Mouse (Mus musculus): Measurements from ENCODE around the gene Pacrg. TPM values are rescaled to one million over a fixed set of nuclear protein-coding genes. Genes with fewer than 3 reads are reported as not detected.

Gene Pacrg
- 1.4 TPM in 1 of 3 replicates, not detected in the others for total RNA-seq (2017)

DNA sequence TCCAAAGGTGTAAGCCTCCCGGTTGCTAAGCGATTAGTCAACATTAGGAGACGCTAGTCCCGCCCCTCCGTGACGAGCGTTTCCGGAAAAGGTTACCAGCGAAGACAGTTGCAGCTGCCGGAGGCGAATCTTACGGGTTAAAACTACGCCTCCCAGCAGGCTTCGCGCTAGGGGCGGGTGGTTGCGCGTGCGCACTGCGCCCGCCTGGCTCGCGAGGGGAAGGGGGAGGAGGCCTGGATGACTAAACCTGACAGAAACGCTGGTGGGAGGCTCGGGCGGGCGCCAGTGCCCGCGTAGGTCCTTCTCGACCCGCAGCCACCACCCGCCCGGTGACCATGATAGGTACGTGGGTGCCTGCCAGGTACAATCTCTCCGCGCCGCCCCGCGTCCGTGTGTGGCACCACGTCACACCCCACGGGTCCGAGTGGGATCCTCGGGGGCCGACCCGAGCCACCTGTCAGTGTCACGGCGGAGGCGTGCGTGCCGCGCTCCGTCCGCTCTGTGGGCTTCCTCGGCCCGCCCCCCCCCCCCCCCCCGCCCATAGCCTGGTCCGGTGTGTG lies at the start of gene Pacrg, which contains the start of gene Prkn:
Gene Pacrg (minus strand): TSS at position 164 of the 560 bp plus-strand sequence.
Gene Prkn (plus strand): TSS at position 237 of the 560 bp plus-strand sequence.
- ATAC-seq (replicated peaks; ENCODE audit: insufficient number of reproducible peaks, low FRiP score, low TSS enrichment, poor library complexity, severe bottlenecking) = peak; percentile 96

DNA sequence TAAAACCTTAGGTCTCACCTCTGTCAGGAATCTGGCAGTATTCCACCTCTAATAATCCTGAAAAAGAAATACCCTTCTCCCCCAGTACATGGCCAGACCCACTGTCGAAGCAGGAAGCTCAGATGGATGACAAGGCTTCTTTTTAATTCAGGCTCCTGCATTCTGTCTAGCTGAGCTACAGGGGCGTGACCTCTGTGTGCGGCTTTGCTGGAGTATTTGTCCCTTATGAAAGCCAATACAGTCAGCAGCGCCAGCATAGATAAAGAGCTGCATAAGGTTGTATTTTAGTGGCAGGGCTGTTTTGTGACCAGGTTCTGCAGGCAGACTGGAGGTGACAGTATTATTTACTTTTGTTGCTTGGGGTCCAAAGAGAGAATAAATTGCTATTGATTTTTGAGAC lies 47.8 kb upstream of the Pacrg start:
- ATAC-seq (replicated peaks; ENCODE audit: insufficient number of reproducible peaks, low FRiP score, low TSS enrichment, poor library complexity, severe bottlenecking) = no peak

DNA sequence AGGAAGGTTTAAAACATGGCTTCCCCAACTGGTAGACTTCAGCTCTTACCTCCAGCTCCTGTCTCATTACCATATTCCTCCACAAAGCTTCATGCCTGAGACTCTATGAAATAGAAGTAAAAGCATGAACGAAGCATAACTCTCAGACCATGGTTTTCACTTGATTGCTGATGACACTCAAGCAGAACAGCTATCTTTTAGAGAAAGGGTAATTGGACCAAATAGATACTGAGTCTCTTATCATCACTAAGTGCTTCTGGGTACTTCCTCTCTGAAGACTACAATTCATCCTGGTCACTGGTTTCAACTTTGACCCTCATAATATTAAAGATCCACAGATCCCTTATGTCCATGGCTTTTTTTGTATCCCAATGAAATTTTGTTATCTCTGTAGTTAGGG lies 42.1 kb upstream of the Pacrg start:
- no peak for ATAC-seq (replicated peaks; ENCODE audit: insufficient number of reproducible peaks, low FRiP score, low TSS enrichment, poor library complexity, severe bottlenecking)

DNA sequence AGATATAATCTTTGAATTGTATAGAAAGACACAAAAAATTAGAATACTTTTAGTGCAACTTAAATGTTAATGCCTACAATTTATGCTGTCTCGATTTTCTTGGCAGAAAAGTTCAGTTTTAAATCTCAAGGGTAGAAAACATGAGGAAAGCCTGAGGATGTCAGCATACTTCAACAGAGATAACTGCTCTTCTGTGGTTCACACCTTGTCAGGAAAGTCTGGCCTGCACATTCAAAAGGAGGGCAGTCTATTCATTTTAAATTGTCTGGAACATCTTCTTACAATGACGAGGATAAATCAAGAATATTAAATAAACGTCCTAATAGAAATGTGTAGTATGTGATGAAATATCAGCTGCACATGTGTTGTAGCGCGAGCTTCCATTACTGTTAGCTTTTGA lies 38.9 kb upstream of the Pacrg start:
- ATAC-seq (replicated peaks; ENCODE audit: insufficient number of reproducible peaks, low FRiP score, low TSS enrichment, poor library complexity, severe bottlenecking) = no peak

DNA sequence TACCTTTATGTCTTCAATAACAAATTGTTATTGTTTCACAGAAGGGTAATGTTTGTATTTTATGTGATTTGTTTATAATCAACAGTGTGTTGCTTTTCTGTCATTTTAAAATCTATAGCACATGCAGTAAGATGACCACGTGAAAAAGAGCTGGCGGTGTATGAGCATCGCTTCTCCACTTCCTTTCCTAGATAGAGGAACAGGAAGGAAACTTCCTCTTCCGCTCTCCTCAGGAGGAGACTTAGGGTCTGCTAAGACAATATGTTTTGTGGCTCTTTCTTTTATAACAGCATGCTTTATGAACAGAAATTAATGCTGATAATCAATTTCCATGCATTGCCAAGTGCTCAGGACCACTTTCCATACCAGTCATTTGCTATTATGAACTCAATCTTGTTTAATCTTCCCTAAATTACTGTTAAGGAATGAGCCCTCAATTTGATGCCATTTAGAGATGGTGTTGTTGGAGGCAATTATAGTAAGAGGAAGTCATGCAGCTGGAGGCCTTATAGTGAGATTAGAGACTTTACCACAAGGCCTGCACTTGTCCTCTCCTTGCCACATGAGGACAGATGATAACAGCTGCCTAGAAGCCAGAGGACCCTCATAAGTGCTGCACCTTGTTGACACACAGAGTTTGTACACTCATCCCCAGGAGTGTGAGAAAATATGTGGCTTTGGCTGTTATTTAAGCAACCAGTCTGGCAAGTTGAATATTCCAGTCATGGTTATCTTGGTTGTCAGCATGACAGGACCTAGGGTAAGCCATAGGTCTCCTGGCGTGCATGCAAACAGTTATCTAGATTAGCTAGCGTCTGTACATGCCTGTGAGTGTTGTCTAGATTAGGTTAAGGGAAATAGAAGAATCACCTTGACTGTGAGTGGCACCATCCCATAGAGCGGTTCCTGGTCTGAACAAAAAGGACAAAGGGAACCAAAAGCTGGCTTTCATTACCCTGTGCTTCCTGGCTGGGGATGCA lies 34.4 kb upstream of the Pacrg start:
- no peak for ATAC-seq (replicated peaks; ENCODE audit: insufficient number of reproducible peaks, low FRiP score, low TSS enrichment, poor library complexity, severe bottlenecking)

DNA sequence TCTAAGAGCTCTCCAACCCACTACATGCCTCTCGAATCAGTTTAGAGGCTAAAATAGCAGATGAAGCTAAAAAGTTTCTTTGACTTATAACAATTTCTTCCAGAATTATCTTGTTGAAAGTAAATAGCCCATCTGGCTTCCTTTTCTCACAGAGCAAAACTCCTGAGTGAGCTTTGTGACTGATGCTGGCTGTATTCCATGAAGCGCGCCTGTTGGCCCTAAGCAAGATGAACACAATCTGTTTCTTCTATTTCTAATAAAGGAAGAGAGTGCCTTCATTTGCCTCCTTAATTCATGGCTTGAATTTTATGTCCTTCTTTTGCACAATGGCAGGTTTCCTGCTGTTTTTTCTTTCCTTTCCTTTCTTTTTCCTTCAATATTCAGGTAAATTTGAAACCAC lies 14.1 kb upstream of the Pacrg start:
- no peak for ATAC-seq (replicated peaks; ENCODE audit: insufficient number of reproducible peaks, low FRiP score, low TSS enrichment, poor library complexity, severe bottlenecking)

DNA sequence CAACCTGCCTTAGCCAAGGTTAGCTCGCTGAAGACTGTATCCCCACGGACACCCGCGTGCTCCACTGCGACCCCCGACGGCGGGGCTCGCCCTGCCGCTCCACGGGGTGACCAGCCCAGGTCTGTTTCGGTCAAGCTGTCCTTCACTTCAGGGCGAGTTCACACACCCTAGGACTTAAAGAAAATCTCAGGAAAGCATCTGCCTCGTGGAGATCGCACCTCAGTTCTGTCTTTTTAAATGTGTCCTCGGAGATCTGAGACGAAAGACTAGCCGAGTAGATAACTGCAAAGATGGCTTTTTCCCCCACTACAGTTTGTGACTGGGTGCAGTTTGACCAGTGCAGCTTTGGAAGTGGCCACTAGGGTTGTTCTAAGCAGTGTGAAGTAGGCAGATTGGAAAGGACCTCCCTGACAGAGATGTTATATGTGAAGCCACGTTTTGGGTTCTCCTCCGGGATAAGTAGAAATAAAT lies 655 bp upstream of the Pacrg start:
- ATAC-seq (replicated peaks; ENCODE audit: insufficient number of reproducible peaks, low FRiP score, low TSS enrichment, poor library complexity, severe bottlenecking) = peak; percentile 68

DNA sequence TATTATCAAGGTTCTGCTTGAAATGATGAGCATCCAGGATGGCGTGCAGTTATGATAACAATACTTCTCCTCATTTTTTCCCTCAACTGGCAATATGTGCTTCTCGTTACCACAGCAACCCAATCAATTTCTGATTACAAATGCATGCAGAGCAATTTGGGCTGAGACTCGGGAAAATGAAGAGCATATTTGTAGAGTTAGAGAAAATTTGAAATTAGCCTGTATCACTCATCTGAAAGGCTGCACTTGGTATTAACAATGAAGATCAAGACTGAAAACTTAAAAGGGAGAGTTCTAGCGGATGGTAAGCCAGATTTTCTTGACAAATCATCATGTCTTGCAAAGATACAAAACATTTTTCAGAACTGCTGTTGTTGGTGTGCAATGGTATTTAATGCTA lies 21.1 kb downstream of the Pacrg start:
- ATAC-seq (replicated peaks; ENCODE audit: insufficient number of reproducible peaks, low FRiP score, low TSS enrichment, poor library complexity, severe bottlenecking) = no peak

DNA sequence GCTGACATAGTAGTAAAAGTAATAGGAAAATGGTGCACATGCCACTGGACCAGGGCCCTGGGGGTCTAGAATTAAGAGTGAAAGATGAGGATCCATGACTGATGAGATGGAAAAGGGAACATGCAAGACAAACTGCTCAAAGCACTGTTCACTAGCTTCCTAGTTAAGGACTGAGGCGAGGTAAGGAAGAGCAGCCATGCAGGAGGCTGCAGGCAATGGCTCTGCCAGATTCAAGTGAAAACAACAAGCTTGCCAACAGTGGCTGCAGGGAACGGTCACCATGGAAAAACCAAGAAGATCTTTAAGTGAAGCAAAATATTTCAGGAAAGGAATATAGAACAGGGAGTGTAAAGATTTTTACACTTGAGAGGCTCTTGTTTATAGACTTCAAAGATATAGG lies 31.5 kb downstream of the Pacrg start:
- no peak for ATAC-seq (replicated peaks; ENCODE audit: insufficient number of reproducible peaks, low FRiP score, low TSS enrichment, poor library complexity, severe bottlenecking)

DNA sequence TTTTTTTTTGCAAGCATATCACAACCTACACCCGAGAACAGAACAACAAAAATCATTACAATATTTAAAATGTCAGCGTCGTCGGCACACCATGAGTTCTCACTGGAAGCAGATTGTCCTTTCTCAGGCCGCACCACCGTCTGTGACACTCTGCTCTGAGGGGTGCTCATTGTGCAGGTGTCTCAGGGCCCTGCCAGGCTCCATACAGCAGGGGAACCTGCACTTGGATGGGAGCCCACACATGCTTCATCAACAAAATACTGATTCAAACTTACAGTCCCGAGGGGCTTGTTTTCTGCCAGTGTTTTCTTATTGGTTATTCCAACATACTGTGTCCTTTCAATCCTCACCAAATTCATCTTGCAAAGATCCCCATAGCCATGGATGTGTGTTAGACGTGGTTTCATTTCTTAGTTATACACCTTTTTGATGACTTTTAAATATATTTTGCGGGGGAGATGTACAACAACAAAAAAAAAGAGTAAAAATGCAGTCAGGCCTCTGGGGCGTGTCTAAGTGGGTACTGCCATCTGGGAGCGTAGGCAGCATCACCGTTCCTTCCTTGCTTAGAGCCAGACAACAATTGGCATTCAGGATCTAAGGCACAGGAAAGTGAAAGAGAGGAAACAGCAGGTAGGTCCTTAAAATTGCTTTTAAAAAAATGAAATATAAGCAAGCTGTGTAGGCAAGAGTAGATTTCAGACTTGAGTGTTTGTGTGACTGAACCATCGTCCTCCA lies 32.7 kb downstream of the Pacrg start:
- ATAC-seq (replicated peaks; ENCODE audit: insufficient number of reproducible peaks, low FRiP score, low TSS enrichment, poor library complexity, severe bottlenecking) = no peak

DNA sequence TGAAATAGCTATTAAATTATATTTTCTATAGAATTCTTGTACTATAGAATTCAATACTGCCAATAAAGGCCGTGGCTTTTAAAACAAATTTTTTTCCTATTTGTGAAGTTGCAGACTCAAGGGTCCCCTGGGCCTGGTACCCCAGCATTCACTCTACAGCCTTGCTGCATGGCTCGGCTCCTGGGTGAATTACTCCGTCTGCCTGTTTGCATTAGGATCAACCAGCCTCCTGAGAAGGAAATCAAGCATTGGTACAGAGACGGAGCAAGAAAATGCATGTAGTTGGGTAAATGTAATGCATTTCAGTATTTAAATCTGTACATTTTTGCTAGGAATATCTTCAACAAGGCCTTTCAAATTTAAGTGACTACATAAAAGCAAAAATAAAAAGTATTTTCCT lies 33.4 kb downstream of the Pacrg start:
- no peak for ATAC-seq (replicated peaks; ENCODE audit: insufficient number of reproducible peaks, low FRiP score, low TSS enrichment, poor library complexity, severe bottlenecking)

DNA sequence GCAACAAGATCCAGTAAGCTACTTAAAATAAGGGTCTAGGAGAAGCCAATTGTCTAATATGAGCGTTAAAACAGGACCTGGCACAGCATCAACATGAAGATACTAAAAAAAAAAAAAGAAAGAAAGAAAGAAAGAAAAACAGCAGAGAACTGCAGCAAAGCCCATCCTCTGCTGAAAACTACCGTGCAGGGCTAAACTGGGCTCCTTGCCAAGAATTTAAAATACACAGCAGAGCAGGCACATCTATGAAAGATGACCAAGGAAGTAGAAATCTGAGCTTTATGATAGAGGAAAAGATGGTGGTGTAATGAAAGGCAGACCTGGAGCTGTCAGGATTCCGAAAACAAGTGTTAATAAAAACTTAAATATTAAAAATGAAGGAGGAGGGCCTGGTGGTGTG lies 48.5 kb downstream of the Pacrg start:
- no peak for ATAC-seq (replicated peaks; ENCODE audit: insufficient number of reproducible peaks, low FRiP score, low TSS enrichment, poor library complexity, severe bottlenecking)

DNA sequence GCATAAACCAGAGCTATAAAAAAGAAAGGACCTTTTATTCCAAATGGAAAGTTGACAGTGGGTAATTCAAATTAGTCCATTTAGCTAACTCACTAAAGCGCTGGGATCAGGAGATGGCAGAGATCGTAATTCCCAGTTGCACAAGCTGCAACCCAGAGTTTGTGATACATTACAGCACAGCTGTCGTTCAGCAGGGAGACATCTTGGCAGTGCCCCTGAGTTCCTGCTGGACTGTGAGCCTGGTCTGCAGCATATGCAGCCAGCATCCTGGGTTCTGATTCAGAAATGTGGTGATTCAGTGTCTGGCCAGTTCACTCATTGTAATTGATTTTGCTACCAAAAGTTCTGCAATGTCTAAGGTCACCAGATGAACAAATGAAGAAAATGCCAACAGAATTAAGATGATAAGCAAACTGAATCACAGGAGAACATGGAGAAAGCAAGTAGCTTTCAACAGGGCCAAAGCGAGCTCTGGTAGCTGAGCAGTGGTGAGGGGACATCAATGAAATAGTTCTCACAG lies 55.6 kb downstream of the Pacrg start:
- no peak for ATAC-seq (replicated peaks; ENCODE audit: insufficient number of reproducible peaks, low FRiP score, low TSS enrichment, poor library complexity, severe bottlenecking)

DNA sequence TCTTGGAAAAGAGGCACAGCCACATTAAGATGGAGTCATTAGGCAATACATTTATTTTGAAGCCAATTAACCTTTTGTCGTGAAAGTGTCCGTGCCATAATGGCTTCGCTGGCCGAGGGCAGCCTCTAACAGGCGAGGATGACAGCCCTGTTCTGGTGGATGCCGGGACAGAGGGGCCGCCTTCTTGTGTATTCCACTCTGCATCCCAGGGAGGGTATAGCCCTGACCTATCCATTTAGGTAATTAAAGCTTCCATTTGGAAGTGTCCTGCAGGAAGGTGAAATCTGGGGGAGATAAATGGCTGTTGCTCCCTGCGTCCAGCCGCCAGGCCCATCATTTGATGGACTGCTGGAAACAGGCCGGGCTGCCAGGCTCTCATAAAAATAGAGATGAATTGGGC lies 63.6 kb downstream of the Pacrg start:
- no peak for ATAC-seq (replicated peaks; ENCODE audit: insufficient number of reproducible peaks, low FRiP score, low TSS enrichment, poor library complexity, severe bottlenecking)

DNA sequence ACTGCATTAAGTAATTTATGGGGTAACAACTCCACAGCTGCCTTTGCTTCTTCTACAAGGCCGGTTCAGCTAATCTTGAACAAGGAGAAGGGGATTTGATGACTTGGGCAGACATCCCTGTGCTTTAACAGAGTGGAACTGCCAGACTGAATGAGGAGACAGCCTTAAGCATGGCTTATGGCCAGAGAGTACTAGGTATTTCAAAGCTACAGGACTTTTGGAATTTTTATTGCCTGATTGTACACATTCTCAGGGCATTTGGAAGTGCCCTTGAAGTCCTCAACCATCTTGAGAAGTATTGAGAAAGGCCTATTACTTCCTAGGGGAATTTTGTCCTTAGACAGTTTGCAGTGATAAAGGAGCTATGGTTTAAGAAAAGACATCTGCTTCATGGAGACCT lies 65.6 kb downstream of the Pacrg start:
- no peak for ATAC-seq (replicated peaks; ENCODE audit: insufficient number of reproducible peaks, low FRiP score, low TSS enrichment, poor library complexity, severe bottlenecking)

DNA sequence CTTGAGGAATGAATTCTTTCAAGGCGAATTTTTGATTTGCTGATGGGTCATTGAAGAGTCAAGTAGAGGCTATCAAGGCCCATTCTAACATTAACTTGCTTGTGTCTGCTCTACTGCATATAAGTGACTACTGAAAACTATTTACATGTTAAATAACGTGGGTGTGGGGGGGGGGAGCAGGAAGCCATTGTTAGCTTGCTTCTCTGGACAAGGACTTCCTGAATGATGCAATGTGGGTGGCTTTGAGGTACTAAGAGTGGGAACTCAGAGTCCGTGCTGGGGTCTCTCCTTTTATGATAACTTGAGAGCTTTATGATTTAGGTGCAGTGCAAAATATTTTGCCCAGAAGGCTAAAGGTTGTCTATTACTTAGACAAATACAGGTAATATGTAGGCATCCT lies 67.9 kb downstream of the Pacrg start:
- no peak for ATAC-seq (replicated peaks; ENCODE audit: insufficient number of reproducible peaks, low FRiP score, low TSS enrichment, poor library complexity, severe bottlenecking)

DNA sequence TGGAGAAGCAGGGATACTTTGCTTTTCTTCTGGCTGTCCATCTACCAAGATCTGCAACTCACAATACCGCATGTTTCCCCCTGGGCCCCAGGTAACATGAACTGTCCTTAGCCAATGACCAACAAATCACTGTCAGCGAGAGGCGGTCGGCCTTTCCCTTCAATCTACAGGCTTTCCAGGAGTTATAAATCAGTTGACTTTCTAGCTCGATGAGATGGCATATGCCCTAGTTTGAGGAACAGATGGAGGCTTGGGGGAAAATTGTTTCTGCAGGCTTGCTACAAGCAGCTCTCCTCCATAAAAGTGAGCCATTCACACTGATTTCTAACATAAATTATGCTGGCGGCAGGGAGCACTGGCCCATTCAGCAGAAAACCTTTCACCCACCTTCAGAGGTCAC lies 70.2 kb downstream of the Pacrg start:
- ATAC-seq (replicated peaks; ENCODE audit: insufficient number of reproducible peaks, low FRiP score, low TSS enrichment, poor library complexity, severe bottlenecking) = no peak

DNA sequence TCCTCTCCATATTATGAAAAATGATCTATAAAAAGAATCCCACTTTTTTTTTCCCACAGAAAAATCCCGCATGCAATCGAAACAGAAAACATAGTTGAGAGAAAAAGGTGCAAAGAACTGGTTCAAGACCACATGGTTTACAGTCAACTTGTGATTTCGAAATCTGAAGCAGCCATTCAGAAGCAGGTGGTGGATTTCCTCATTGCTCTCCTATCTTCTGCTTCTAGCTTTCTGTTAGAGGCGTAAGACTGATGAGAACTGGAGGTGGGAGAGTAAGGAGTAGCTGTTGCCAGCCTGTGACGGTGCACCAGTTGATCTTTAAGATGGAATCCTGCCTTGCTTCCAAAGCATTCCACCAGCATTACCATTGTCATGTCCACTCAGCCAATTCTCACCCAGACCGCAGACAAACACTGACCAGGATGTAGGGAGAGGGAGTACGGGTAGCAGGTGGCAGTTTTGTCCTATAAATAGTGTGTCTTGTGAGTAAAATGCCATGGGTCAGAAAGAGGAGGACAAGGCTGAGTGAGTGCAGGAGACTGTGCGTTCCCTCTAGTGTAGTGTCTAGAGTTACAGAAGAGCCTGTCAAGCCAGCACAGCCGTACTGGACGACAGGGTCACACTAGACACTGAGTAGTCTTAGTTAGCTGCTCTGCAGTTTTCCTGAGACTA lies 73.2 kb downstream of the Pacrg start:
- ATAC-seq (replicated peaks; ENCODE audit: insufficient number of reproducible peaks, low FRiP score, low TSS enrichment, poor library complexity, severe bottlenecking) = no peak

DNA sequence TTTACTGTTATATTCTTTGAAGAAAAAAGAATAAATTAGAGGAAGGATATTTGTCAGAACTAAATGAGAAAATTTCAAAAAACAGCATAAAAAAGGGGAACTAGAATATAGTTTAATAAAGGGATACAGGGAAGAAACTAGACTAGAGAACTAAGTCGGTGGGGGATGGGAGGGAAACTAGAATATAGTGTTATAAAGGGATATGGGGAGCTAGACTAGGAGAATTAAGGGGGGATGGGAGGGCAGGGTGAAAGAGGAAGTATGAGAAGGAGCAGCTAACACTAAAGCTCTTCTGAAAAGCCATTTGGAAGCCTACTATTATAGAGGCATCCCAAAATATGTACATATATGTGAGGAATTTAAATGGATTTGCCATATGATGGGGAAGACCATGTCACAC lies 75.8 kb downstream of the Pacrg start:
- no peak for ATAC-seq (replicated peaks; ENCODE audit: insufficient number of reproducible peaks, low FRiP score, low TSS enrichment, poor library complexity, severe bottlenecking)
